Mouse (Mus musculus) midbrain, embryonic 15.5 days (tissue): ENCODE data around the gene Cyp4f16. TPM values are rescaled to one million over a fixed set of nuclear protein-coding genes. Genes with fewer than 3 reads are reported as not detected.
"Not testable (repeated sequence)": the region's sequence is repeated elsewhere in the genome, so short reads cannot be mapped to it uniquely, and the experiment has no call there.

ENCODE experiments used
- ATAC-seq: fragments of 200-750 bp; cut with Nextera tagmentation; replicated peaks from 2 replicates; pipeline ENCODE4 v1.8.0; 2017; ENCODE audit warnings: moderate TSS enrichment
- H3K27ac ChIP-seq: fragments of 300-500 bp; sonication (generic); 2 replicates; pipeline ENCODE4 v1.5.1; 2015; ENCODE audit warnings: mild to moderate bottlenecking, inconsistent platforms
- H3K27me3 ChIP-seq: fragments of 300-500 bp; sonication (generic); replicated peaks from 2 replicates; pipeline ENCODE4 v1.6.1; 2015; ENCODE audit warnings: inconsistent platforms
- H3K36me3 ChIP-seq: fragments of 300-500 bp; sonication (generic); replicated peaks from 2 replicates; pipeline ENCODE4 v1.6.1; 2015; ENCODE audit warnings: inconsistent platforms
- H3K4me1 ChIP-seq: fragments of 300-500 bp; sonication (generic); 2 replicates; pipeline ENCODE4 v1.6.1; 2015; ENCODE audit warnings: inconsistent platforms
- H3K4me2 ChIP-seq: fragments of 300-500 bp; sonication (generic); 2 replicates; pipeline ENCODE4 v1.6.1; 2015; ENCODE audit warnings: inconsistent platforms, mild to moderate bottlenecking, moderate library complexity
- H3K4me3 ChIP-seq: fragments of 300-500 bp; sonication (generic); 2 replicates; pipeline ENCODE4 v1.5.1; 2015; ENCODE audit warnings: mild to moderate bottlenecking, inconsistent platforms
- H3K9ac ChIP-seq: fragments of 300-500 bp; sonication (generic); 2 replicates; pipeline ENCODE4 v1.6.1; 2015; ENCODE audit warnings: mild to moderate bottlenecking, inconsistent platforms
- H3K9me3 ChIP-seq: fragments of 300-500 bp; sonication (generic); 2 replicates; pipeline ENCODE4 v1.6.1; 2016; ENCODE audit warnings: inconsistent platforms
- WGBS: fragments of 180-500 bp; shearing (Covaris S2); methylation state at CpG from one replicate; pipeline ENCODE4 v1.1.7; 2015; ENCODE audit warnings: mixed read lengths; 5-methylcytosine and 5-hydroxymethylcytosine counted together
- polyA plus RNA-seq: library from polyadenylated mRNA; unstranded; fragments of >200 nt; fragmentation: Nextera tagmentation; extraction: Ambion mirVana; gene quantifications from 2 replicates; pipeline ENCODE4 v1.2.1, GENCODE M21; 2015

The Cyp4f16 gene
- polyA plus RNA-seq, 1 experiment from 2014 or later: 14.7 TPM

GRCm38 (mm10) chr17:32522816-32523215 lies 13.5 kb upstream of the Cyp4f16 start:
- H3K36me3 ChIP-seq: no peaks in the 10 kb centered on the region; the same call in 1 of the 2 replicates
- no peak overlapping the region for H3K9ac ChIP-seq
- no peaks in the 10 kb centered on the region for H3K4me1 ChIP-seq
- WGBS: 95% methylated on average over 5 of the region's 5 CpGs
- no peaks in the 10 kb centered on the region for H3K27me3 ChIP-seq
- no peak overlapping the region for H3K27ac ChIP-seq
- ATAC-seq: no peak
- H3K4me2 ChIP-seq: no peak overlapping the region
- H3K9me3 ChIP-seq: no peaks in the 10 kb centered on the region
- H3K4me3 ChIP-seq: no peak overlapping the region

- Histone ChIP-seq H3K27ac (no peak overlapping the region), H3K9me3 (no peaks in the 10 kb centered on the region), H3K4me1 (no peaks in the 10 kb centered on the region), H3K4me3 (no peak overlapping the region), H3K36me3 (no peaks in the 10 kb centered on the region), H3K9ac (no peak overlapping the region), H3K4me2 (no peak overlapping the region), H3K27me3 (no peaks in the 10 kb centered on the region)
- no peak for ATAC-seq
- 91% methylated on average over 11 of the region's 11 CpGs for WGBS
Measured at GRCm38 (mm10) chr17:32523895-32524294, 12.5 kb upstream of the Cyp4f16 start.

GRCm38 (mm10) chr17:32526341-32526740 lies 10.0 kb upstream of the Cyp4f16 start:
- not testable (repeated sequence) for H3K4me1 ChIP-seq, H3K9ac ChIP-seq, H3K27me3 ChIP-seq, H3K4me3 ChIP-seq, H3K36me3 ChIP-seq, ATAC-seq, H3K9me3 ChIP-seq, H3K27ac ChIP-seq, H3K4me2 ChIP-seq
- 96% methylated on average over 1 of the region's 1 CpGs for WGBS

- Histone ChIP-seq H3K27me3 (no peaks in the 10 kb centered on the region), H3K4me2 (no peak overlapping the region), H3K36me3 (no peaks in the 10 kb centered on the region), H3K9ac (no peak overlapping the region), H3K27ac (no peak overlapping the region), H3K4me1 (no peaks in the 10 kb centered on the region), H3K9me3 (no peaks in the 10 kb centered on the region), H3K4me3 (no peak overlapping the region)
- 90% methylated on average over 11 of the region's 11 CpGs for WGBS
- ATAC-seq: no peak
Measured at GRCm38 (mm10) chr17:32527748-32528147, 8.6 kb upstream of the Cyp4f16 start.

- H3K4me2 ChIP-seq: peak overlapping the region; percentile 39
- 21% methylated on average over 26 of the region's 26 CpGs for WGBS
- 0 out of 2 replicates have a peak overlapping the region, but pooled peaks have one; percentile 8 for H3K9ac ChIP-seq
- peak; percentile 65; the same call in 1 of the 2 replicates for ATAC-seq
- no peaks in the 10 kb centered on the region for H3K9me3 ChIP-seq
- no peaks in the 10 kb centered on the region for H3K27me3 ChIP-seq
- no peaks in the 10 kb centered on the region for H3K4me1 ChIP-seq
- H3K36me3 ChIP-seq: no peaks in the 10 kb centered on the region
- no peak overlapping the region for H3K27ac ChIP-seq
- H3K4me3 ChIP-seq: no peak overlapping the region
Measured at GRCm38 (mm10) chr17:32528408-32529337, 7.7 kb upstream of the Cyp4f16 start.

- H3K4me2 ChIP-seq, H3K27ac ChIP-seq, H3K4me3 ChIP-seq, H3K27me3 ChIP-seq, ATAC-seq, H3K9me3 ChIP-seq, H3K36me3 ChIP-seq, H3K9ac ChIP-seq: not testable (repeated sequence)
- peaks cover 11% of the 10 kb centered on the region for H3K4me1 ChIP-seq
- 40% methylated on average over 4 of the region's 4 CpGs for WGBS
Measured at GRCm38 (mm10) chr17:32532356-32532755, 4.0 kb upstream of the Cyp4f16 start.

GRCm38 (mm10) chr17:32534068-32534467 lies 2.3 kb upstream of the Cyp4f16 start:
- Histone ChIP-seq H3K4me1 (peaks cover 11% of the 10 kb centered on the region), H3K4me3 (no peak overlapping the region), H3K27ac (no peak overlapping the region), H3K9ac (no peak overlapping the region), H3K36me3 (no peaks in the 10 kb centered on the region), H3K9me3 (no peaks in the 10 kb centered on the region), H3K27me3 (no peaks in the 10 kb centered on the region), H3K4me2 (no peak overlapping the region)
- ATAC-seq: no peak
- WGBS: 82% methylated on average over 6 of the region's 6 CpGs

- Histone ChIP-seq H3K36me3 (no peaks in the 10 kb centered on the region), H3K9ac (peak overlapping the region; percentile 36), H3K27ac (peak overlapping the region; percentile 5; the same call in 1 of the 2 replicates), H3K4me1 (peaks cover 11% of the 10 kb centered on the region), H3K4me2 (peak overlapping the region; percentile 51), H3K9me3 (no peaks in the 10 kb centered on the region), H3K27me3 (no peaks in the 10 kb centered on the region), H3K4me3 (peak overlapping the region; percentile 41)
- WGBS: 64% methylated on average over 5 of the region's 5 CpGs
- no peak for ATAC-seq
Measured at GRCm38 (mm10) chr17:32536867-32537250, 501 bp downstream of the Cyp4f16 start.

- not testable (repeated sequence) for H3K27me3 ChIP-seq, H3K36me3 ChIP-seq, H3K4me2 ChIP-seq, H3K4me3 ChIP-seq, H3K9ac ChIP-seq, H3K27ac ChIP-seq, ATAC-seq, H3K9me3 ChIP-seq, H3K4me1 ChIP-seq
- 93% methylated on average over 5 of the region's 5 CpGs for WGBS
Measured at GRCm38 (mm10) chr17:32544792-32545191, 8.4 kb downstream of the Cyp4f16 start.

- Histone ChIP-seq H3K9ac (peak overlapping the region; percentile 44), H3K4me3 (peak overlapping the region; percentile 44), H3K4me1 (peaks cover 11% of the 10 kb centered on the region), H3K4me2 (peak overlapping the region; percentile 69)
- H3K36me3 ChIP-seq, H3K27me3 ChIP-seq, H3K27ac ChIP-seq, H3K9me3 ChIP-seq: not testable (repeated sequence)
- WGBS: 87% methylated on average over 3 of the region's 3 CpGs
- ATAC-seq: peak; percentile 64
Measured at GRCm38 (mm10) chr17:32550377-32550776, 14.0 kb downstream of the Cyp4f16 start.

- Histone ChIP-seq H3K4me3 (peak overlapping the region; percentile 44), H3K4me2 (peak overlapping the region; percentile 69), H3K27ac (peak overlapping the region; percentile 56; the same call in 1 of the 2 replicates), H3K4me1 (peaks cover 11% of the 10 kb centered on the region), H3K9ac (peak overlapping the region; percentile 44), H3K27me3 (no peaks in the 10 kb centered on the region), H3K36me3 (no peaks in the 10 kb centered on the region), H3K9me3 (no peaks in the 10 kb centered on the region)
- WGBS: 10% methylated on average over 20 of the region's 20 CpGs
- peak; percentile 96 for ATAC-seq
Measured at GRCm38 (mm10) chr17:32550900-32551770, 14.8 kb downstream of the Cyp4f16 start.

- not testable (repeated sequence) for H3K27ac ChIP-seq, H3K4me2 ChIP-seq, H3K9me3 ChIP-seq, ATAC-seq, H3K9ac ChIP-seq, H3K27me3 ChIP-seq, H3K4me3 ChIP-seq, H3K36me3 ChIP-seq
- 44% methylated on average over 1 of the region's 1 CpGs for WGBS
- peaks cover 11% of the 10 kb centered on the region for H3K4me1 ChIP-seq
Measured at GRCm38 (mm10) chr17:32553016-32553415, 16.7 kb downstream of the Cyp4f16 start.
